Mouse (Mus musculus) stomach, adult 2 months (tissue): ENCODE results near the gene Vmn2r15. TPM values are rescaled to one million over a fixed set of nuclear protein-coding genes. Genes with fewer than 3 reads are reported as not detected.

Experiments
- polyA plus RNA-seq: library from polyadenylated mRNA; depleted of rRNA; stranded (reverse); fragments of >200 nt; gene quantifications from 2 replicates; pipeline ENCODE4 v1.2.3, GENCODE M21; 2012; rRNA removed

Gene Vmn2r15
- polyA plus RNA-seq, result not detected in 2 replicates

GRCm38 (mm10) chr5:109297544-109297943 lies at the start of gene Vmn2r15:
Gene Vmn2r15, minus strand, starts transcription at chr5:109297644.

GRCm38 (mm10) chr5:109329862-109330261 lies 32.4 kb upstream of the Vmn2r15 start, which contains the start of gene Vmn2r16:
Gene Vmn2r16, plus strand, starts transcription at chr5:109330162.

Other genes with a start within 250 kb of the Vmn2r15 start
- not detected in 2 replicates for gene Vmn2r11, start 238.1 kb downstream of the Vmn2r15 start, polyA plus RNA-seq
- gene Vmn2r12, start 199.7 kb downstream of the Vmn2r15 start, polyA plus RNA-seq, result not detected in 2 replicates
- not detected in 2 replicates for gene Vmn2r13, start 105.4 kb downstream of the Vmn2r15 start, polyA plus RNA-seq
- gene Vmn2r14, start 72.9 kb downstream of the Vmn2r15 start, polyA plus RNA-seq, result not detected in 2 replicates
- not detected in 2 replicates for gene Vmn2r16, start 32.5 kb upstream of the Vmn2r15 start, polyA plus RNA-seq
- gene Vmn2r17, start 122.0 kb upstream of the Vmn2r15 start, polyA plus RNA-seq, result not detected in 2 replicates